Mouse (Mus musculus) limb, embryonic 11.5 days (tissue): ENCODE measurements around the gene Ttll9. TPM values are rescaled to one million over a fixed set of nuclear protein-coding genes. Genes with fewer than 3 reads are reported as not detected.
A peak's percentile ranks its signal among the peaks of the same experiment; 100 is the strongest.

ENCODE experiments used
- ATAC-seq: fragments of 200-750 bp; cut with Nextera tagmentation; 2 replicates; pipeline ENCODE4 v1.8.0; 2017; ENCODE audit warnings: low read depth; ENCODE audit not compliant: insufficient number of reproducible peaks, low FRiP score, low TSS enrichment
- DNase-seq: peaks from one replicate; pipeline ENCODE4 v3.0.0-alpha.2; 2015; ENCODE audit warnings: low spot score
- H3K27ac ChIP-seq: fragments of 300-500 bp; sonication (generic); replicated peaks from 2 replicates; pipeline ENCODE4 v1.5.1; 2014; ENCODE audit warnings: low read depth, mild to moderate bottlenecking, low read length
- H3K27me3 ChIP-seq: fragments of 300-500 bp; sonication (generic); 2 replicates; pipeline ENCODE4 v1.6.1; 2014; ENCODE audit warnings: mild to moderate bottlenecking, low read length, mixed read lengths; ENCODE audit not compliant: control insufficient read depth, insufficient read depth
- H3K36me3 ChIP-seq: fragments of 300-500 bp; sonication (generic); 2 replicates; pipeline ENCODE4 v1.6.1; 2014; ENCODE audit warnings: mild to moderate bottlenecking, low read length, moderate library complexity, mixed read lengths; ENCODE audit not compliant: control insufficient read depth, insufficient read depth
- H3K4me1 ChIP-seq: fragments of 300-500 bp; sonication (generic); 2 replicates; pipeline ENCODE4 v1.6.1; 2014; ENCODE audit warnings: low read length, mixed read lengths; ENCODE audit not compliant: control insufficient read depth, insufficient read depth
- H3K4me2 ChIP-seq: fragments of 300-500 bp; sonication (generic); 2 replicates; pipeline ENCODE4 v1.6.1; 2014; ENCODE audit warnings: low read depth, mild to moderate bottlenecking, moderate library complexity; ENCODE audit not compliant: severe bottlenecking
- H3K4me3 ChIP-seq: fragments of 300-500 bp; sonication (generic); 2 replicates; pipeline ENCODE4 v1.5.1; 2014; ENCODE audit warnings: low read depth, low read length
- H3K9ac ChIP-seq: fragments of 300-500 bp; sonication (generic); 2 replicates; pipeline ENCODE4 v1.6.1; 2014; ENCODE audit warnings: mild to moderate bottlenecking, low read length
- H3K9me3 ChIP-seq: fragments of 300-500 bp; sonication (generic); 2 replicates; pipeline ENCODE4 v1.6.1; 2016; ENCODE audit warnings: low read length; ENCODE audit not compliant: control insufficient read depth
- WGBS: fragments of 180-500 bp; shearing (Covaris S2); extraction: QIAGEN DNeasy Blood & Tissue Kit; methylation state at CpG from one replicate; pipeline ENCODE4 v1.1.7; 2014; 5-methylcytosine and 5-hydroxymethylcytosine counted together
- polyA plus RNA-seq: library from polyadenylated mRNA; unstranded; fragments of >200 nt; fragmentation: Nextera tagmentation; extraction: Ambion mirVana; gene quantifications from 2 replicates; pipeline ENCODE4 v1.2.1, GENCODE M21; 2014

The Ttll9 gene
- polyA plus RNA-seq, 1 experiment from 2014 or later, result 0.35 TPM

DNA sequence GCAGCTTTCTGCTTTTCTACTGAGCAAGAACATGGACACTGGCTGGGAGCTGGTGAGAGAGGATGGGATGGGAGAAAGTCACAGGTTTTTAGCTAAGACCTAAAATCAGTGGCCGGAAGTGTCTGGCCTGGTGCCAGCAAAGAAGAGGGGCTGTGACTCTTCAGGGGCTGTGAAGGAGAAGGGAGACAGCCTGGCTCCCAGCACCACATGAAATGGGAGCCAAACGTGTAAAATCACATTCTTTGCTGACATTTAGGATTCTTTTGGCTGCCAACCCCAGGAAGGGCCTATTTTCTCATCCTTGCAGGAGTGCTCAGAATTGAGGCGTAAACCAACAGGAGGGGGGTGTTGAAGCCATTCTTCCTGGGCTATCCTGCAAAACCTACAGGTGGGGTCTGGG lies 81.6 kb downstream of the Ttll9 start:
- H3K9ac ChIP-seq, result no peak overlapping the region
- no peak overlapping the region for H3K27ac ChIP-seq
- H3K4me3 ChIP-seq, result no peak overlapping the region
- DNase-seq (no peak), ATAC-seq (no peak)
- no peaks in the 10 kb centered on the region for H3K4me1 ChIP-seq
- H3K4me2 ChIP-seq, result no peak overlapping the region
- no peaks in the 10 kb centered on the region for H3K27me3 ChIP-seq
- H3K36me3 ChIP-seq, result no peaks in the 10 kb centered on the region
- 59% methylated on average over 3 of the region's 3 CpGs for WGBS
- no peaks in the 10 kb centered on the region for H3K9me3 ChIP-seq

DNA sequence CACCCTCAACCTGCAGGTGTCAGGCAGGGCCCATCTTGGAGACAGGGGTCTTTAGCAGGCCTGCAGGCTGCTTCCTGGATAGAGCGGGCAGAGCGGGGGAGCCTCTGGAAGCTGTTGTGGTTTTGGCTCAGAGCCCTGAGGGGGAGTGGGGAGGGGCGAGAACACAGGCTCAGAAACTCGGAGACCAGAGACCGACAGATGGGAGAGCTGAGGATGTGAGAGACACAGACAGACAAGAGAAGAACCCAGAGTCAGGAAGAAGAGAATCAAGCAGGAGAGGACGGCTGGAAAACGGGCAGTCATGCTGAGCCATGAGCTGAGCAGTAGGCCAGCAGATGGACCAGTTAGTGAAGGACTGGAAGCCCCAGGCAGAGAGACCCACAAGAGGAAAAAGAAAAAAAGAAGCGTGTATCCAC lies 83.6 kb downstream of the Ttll9 start:
- Histone ChIP-seq H3K36me3 (no peaks in the 10 kb centered on the region), H3K27ac (no peak overlapping the region), H3K9ac (no peak overlapping the region), H3K9me3 (no peaks in the 10 kb centered on the region), H3K4me2 (no peak overlapping the region), H3K27me3 (no peaks in the 10 kb centered on the region), H3K4me1 (no peaks in the 10 kb centered on the region), H3K4me3 (no peak overlapping the region)
- 46% methylated on average over 8 of the region's 8 CpGs for WGBS
- ATAC-seq (no peak), DNase-seq (no peak)

DNA sequence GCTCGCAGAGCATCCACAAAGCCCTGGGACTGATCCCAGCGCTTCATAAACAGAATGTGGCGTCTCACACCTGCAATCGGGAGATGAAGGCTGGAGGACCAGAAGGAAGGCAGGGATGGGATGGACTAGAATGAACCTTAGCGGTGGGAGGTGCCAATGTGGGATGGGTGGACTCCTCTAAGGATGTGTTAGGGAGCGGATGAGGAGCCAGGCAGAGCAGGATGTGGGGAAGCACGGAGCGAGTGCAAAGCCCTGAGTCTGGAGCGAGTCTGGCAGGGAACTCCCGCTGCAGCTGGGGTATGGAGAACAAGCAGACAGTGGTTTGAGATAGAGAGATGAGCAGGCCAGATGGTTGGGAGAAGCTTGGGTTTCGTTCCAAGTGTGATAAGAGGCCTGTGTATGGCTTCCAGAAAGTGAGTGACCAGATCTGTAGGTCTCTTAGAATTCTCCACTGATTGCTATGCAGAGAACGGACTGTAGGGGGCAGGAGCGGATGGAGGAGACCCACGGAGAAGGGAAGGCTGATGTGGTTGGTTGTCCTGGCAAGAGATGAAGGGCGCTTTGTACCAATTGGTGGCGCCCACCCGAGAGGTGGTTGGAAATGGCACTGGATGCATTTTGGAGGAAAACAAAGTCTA lies 85.7 kb downstream of the Ttll9 start:
- DNase-seq, result peak; percentile 67
- H3K36me3 ChIP-seq, result no peaks in the 10 kb centered on the region
- WGBS, result 44% methylated on average over 17 of the region's 17 CpGs

DNA sequence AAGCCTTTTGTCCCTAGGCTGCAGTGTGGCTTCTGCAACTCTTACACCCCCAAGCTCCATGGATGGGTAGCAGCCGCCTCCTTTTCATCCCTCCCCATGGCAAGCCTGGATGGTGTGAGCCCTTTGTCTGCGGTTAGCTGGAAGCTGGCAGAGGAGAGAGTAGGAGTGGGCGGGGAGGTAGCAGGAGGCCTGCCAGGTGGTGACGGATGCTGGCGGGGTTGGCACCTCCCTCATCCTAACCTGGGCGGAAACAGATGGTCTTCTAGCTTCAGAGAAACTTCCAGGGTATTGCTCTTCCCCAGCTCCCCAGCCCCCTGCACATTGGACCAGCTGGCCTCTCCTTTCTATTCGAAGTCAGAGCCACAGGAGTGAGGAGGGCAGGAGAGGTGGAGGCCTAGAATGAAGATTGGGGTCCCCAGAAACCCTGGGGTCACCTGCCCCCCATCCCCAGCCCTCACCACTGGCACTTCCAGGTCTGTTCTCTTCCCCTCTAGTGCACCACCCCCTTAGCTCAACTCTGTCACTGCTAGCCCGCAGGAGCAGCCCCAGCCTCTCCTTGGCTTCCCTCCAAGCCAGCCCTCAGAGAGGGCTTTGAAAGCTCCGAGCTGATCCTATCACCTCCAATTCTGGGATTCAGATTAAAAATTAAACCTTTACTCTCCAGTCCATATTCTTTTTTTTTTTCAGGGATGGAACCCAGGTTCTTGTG lies 87.2 kb downstream of the Ttll9 start:
- H3K4me2 ChIP-seq, result no peak overlapping the region
- H3K9me3 ChIP-seq, result no peaks in the 10 kb centered on the region
- H3K4me1 ChIP-seq, result no peaks in the 10 kb centered on the region
- no peak overlapping the region for H3K9ac ChIP-seq
- 35% methylated on average over 9 of the region's 9 CpGs for WGBS
- no peak overlapping the region for H3K27ac ChIP-seq
- H3K4me3 ChIP-seq, result no peak overlapping the region
- peaks cover 20% of the 10 kb centered on the region for H3K27me3 ChIP-seq
- no peak for DNase-seq
- H3K36me3 ChIP-seq, result no peaks in the 10 kb centered on the region
- ATAC-seq, result no peak

More for the DNA sequence above, 85.7 kb downstream of the Ttll9 start:
- ATAC-seq, result no peak
- Histone ChIP-seq H3K4me1 (no peaks in the 10 kb centered on the region), H3K9ac (no peak overlapping the region), H3K27me3 (peaks cover 16% of the 10 kb centered on the region), H3K4me2 (no peak overlapping the region), H3K9me3 (no peaks in the 10 kb centered on the region), H3K4me3 (no peak overlapping the region), H3K27ac (no peak overlapping the region)

DNA sequence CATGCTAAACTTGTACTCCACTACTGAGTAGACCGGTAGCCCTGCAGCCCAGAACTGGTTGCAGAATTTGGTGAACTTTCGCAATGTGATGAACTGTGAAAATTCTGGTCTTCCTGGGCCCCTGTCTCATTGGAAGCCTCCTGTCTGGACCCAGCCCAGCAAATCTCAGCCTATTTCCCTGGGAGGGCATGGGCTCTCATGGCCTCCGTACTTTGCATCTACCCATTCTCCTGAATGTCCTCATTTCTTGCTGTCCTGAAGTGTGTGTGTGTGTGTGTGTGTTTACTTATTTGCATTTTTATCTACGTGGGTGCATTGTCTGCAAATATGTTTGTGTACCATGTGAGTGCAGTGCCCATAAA lies 87.7 kb downstream of the Ttll9 start:
- Histone ChIP-seq H3K4me2 (no peak overlapping the region), H3K27me3 (peaks cover 20% of the 10 kb centered on the region), H3K4me3 (no peak overlapping the region), H3K27ac (no peak overlapping the region), H3K36me3 (no peaks in the 10 kb centered on the region), H3K9me3 (no peaks in the 10 kb centered on the region), H3K9ac (no peak overlapping the region), H3K4me1 (no peaks in the 10 kb centered on the region)
- ATAC-seq (no peak), DNase-seq (no peak)
- 87% methylated on average over 4 of the region's 4 CpGs for WGBS

DNA sequence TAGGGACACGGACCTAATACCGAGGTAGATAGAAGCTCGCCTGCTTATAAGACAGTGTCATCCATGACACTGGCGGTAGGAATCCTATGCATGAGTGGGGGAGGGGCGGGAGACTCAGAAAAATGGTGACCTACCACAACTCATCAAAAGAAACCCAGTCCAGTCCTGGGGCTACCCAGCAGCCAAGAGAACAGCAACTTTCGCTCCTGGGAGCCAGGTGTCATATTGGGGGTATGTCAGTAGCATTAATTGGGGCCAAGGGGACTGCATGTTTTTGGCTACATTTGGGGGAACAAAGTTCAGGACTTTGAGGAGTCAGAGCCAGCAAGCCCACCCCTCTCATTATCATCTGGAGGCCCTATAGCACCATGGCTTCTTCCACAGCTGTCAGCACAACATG lies 88.8 kb downstream of the Ttll9 start:
- Histone ChIP-seq H3K4me1 (no peaks in the 10 kb centered on the region), H3K27ac (no peak overlapping the region), H3K36me3 (no peaks in the 10 kb centered on the region), H3K4me3 (no peak overlapping the region), H3K27me3 (peaks cover 20% of the 10 kb centered on the region), H3K9me3 (no peaks in the 10 kb centered on the region), H3K9ac (no peak overlapping the region), H3K4me2 (no peak overlapping the region)
- ATAC-seq (no peak), DNase-seq (no peak)
- 81% methylated on average over 6 of the region's 6 CpGs for WGBS

DNA sequence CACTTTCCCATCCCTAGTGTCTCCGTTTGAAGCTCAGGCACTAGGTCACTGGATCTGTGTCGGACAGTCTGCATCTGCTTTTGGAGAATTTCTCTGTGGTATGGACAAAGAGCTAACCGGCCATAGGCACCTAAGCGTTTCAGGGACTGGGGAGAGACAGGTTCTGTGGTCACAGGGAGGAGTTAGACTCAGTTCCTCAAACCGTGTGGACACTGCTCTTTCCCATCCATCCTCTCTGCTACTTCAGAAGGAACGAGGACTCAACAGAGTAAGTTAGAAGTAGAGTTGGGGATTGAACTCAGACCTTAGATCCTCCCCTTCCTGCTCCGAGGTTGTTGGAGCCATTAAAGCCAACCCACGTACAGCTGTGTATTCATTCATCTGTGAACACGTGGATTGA lies 89.3 kb downstream of the Ttll9 start:
- H3K36me3 ChIP-seq, result no peaks in the 10 kb centered on the region
- ATAC-seq, result no peak
- no peak overlapping the region for H3K27ac ChIP-seq
- no peak for DNase-seq
- no peak overlapping the region for H3K4me2 ChIP-seq
- peaks cover 20% of the 10 kb centered on the region for H3K27me3 ChIP-seq
- WGBS, result 75% methylated on average over 9 of the region's 9 CpGs
- no peaks in the 10 kb centered on the region for H3K9me3 ChIP-seq
- H3K9ac ChIP-seq, result no peak overlapping the region
- no peaks in the 10 kb centered on the region for H3K4me1 ChIP-seq
- no peak overlapping the region for H3K4me3 ChIP-seq

DNA sequence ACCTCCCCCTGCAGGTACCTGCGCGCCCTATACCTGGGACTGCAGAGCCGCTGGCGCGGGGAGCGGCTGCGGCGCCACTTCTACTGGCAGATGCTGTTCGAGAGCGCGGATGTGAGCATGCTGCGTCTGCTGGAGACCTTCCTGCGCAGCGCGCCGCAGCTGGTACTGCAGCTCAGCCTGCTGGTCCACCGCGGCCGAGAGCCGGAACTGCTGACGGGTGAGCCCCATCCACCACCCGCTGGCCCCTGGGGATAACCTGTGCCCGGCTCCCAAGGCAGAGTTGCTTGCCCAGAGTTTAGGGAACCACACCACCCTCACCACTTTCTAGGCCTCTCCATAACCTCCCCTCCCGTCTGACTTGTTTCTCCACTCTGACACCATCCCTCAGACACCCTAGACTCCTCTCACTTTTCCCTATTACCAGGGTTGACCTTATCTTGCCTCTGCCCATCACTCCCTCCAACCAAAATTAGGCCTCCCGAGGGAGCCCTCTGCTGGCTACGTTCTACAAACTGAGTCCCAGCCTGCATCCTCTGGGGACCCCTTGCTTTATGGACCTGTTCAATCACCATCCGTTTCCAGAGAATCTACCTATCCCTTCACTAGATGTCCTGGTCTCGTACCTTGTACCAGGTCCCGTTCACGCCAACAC lies 90.5 kb downstream of the Ttll9 start:
- no peak overlapping the region for H3K27ac ChIP-seq
- H3K4me3 ChIP-seq, result no peak overlapping the region
- H3K36me3 ChIP-seq, result no peaks in the 10 kb centered on the region
- 6% methylated on average over 30 of the region's 30 CpGs for WGBS
- H3K4me1 ChIP-seq, result no peaks in the 10 kb centered on the region
- peaks cover 20% of the 10 kb centered on the region for H3K27me3 ChIP-seq
- H3K9ac ChIP-seq, result no peak overlapping the region
- ATAC-seq (no peak), DNase-seq (no peak)
- H3K4me2 ChIP-seq, result no peak overlapping the region
- H3K9me3 ChIP-seq, result no peaks in the 10 kb centered on the region
